Mouse (Mus musculus): ENCODE results near the gene 1700020A23Rik. TPM values are rescaled to one million over a fixed set of nuclear protein-coding genes. Genes with fewer than 3 reads are reported as not detected.
"Not testable (repeated sequence)": the region's sequence is repeated elsewhere in the genome, so short reads cannot be mapped to it uniquely, and the experiment has no call there.

Gene 1700020A23Rik
- not detected in 2 replicates for polyA plus RNA-seq (2015; fragmentation: Nextera tagmentation; extraction: Ambion mirVana)

GRCm38 (mm10) chr2:130404939-130405338 lies at the start of gene 1700020A23Rik, which contains the start of gene Gm28372:
Gene 1700020A23Rik, plus strand, starts transcription at chr2:130405259.
Gene Gm28372, plus strand, starts transcription at chr2:130405239.
- Histone ChIP-seq H3K9ac (no peak within 1 kb of the TSS), H3K4me2 (no peak within 1 kb of the TSS), H3K4me3 (replicated peaks) (no peak within 1 kb of the TSS), H3K27ac (no peak within 1 kb of the TSS), H3K27me3 (0 out of 2 replicates have a peak, but pooled peaks cover under 1% of the 10 kb centered on the region), H3K36me3 (no peaks in the 10 kb centered on the region), H3K4me1 (replicated peaks) (no peaks in the 10 kb centered on the region), H3K9me3 (replicated peaks) (no peaks in the 10 kb centered on the region)
- DNase-seq, result no peak
- 48% methylated on average over 1 of the region's 1 CpGs for WGBS (ENCODE audit: insufficient replicate concordance)
- ATAC-seq (ENCODE audit: low read depth), result no peak

- DNase-seq, result no peak
- ATAC-seq (ENCODE audit: low read depth), result no peak
- Histone ChIP-seq H3K4me1 (replicated peaks) (no peaks in the 10 kb centered on the region), H3K9me3 (replicated peaks) (no peaks in the 10 kb centered on the region), H3K27ac (no peak overlapping the region), H3K4me2 (no peak overlapping the region), H3K27me3 (peaks cover 51% of the 10 kb centered on the region), H3K36me3 (no peaks in the 10 kb centered on the region), H3K4me3 (replicated peaks) (no peak overlapping the region), H3K9ac (no peak overlapping the region)
- 73% methylated on average over 5 of the region's 5 CpGs for WGBS (ENCODE audit: insufficient replicate concordance)
These were observed 47.5 kb upstream of the 1700020A23Rik start for GRCm38 (mm10) chr2:130357551-130357950.

DNA sequence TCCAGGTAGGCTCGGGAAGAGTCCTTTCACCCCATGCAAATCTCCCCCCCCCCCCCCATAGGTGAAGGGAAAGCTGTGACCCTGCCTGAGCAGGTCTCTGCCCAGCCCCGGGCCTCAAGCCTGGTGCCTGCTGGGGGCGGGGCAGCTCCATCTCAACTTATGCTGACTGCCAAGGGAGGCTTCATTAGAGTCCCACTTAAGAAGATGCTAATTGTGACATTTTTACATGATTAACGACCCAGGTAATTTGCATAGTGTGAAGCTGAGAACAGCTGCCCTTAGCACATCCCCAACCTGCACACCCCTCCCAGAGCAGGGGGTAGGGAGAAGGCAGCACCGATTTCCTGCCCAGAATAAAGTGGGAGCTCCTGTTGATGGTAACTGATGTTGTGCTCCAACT lies 46.2 kb upstream of the 1700020A23Rik start:
- Histone ChIP-seq H3K4me1 (replicated peaks) (no peaks in the 10 kb centered on the region), H3K4me3 (replicated peaks) (no peak overlapping the region), H3K27me3 (peaks cover 64% of the 10 kb centered on the region), H3K36me3 (no peaks in the 10 kb centered on the region), H3K9ac (no peak overlapping the region), H3K4me2 (no peak overlapping the region), H3K9me3 (replicated peaks) (no peaks in the 10 kb centered on the region), H3K27ac (no peak overlapping the region)
- no peak for DNase-seq
- 10% methylated on average over 5 of the region's 5 CpGs for WGBS (ENCODE audit: insufficient replicate concordance)
- ATAC-seq (ENCODE audit: low read depth), result no peak

DNA sequence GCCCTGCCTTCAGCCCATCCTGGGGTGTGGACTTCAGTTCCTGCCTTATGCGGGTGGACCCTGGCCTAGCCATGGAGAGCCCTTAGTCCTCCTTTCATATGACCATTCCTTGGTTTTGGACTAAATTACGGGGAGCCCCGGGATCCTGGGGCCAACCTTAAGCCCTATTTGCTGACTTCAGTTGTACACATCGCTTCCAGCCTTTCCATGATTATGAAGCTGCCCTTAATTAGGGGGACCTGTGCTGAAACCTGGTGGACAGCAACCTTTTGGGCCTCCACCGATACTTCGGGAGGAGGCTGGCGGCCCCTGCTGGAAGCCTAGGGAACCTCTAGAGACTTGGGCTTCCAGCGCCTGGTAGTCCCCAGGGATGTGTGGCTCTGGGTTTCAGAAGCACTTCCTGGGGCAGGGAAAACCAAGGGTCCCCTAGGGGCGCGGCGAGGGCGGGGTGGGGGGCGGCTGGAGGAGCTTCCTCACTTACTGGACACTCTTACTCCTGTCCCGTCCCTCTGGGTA lies 42.5 kb upstream of the 1700020A23Rik start:
- Histone ChIP-seq H3K27me3 (peaks cover 92% of the 10 kb centered on the region), H3K27ac (no peak overlapping the region), H3K36me3 (no peaks in the 10 kb centered on the region), H3K4me1 (replicated peaks) (no peaks in the 10 kb centered on the region), H3K4me3 (replicated peaks) (no peak overlapping the region), H3K9ac (no peak overlapping the region), H3K9me3 (replicated peaks) (no peaks in the 10 kb centered on the region), H3K4me2 (no peak overlapping the region)
- DNase-seq (no peak), ATAC-seq (ENCODE audit: low read depth) (no peak)
- WGBS (ENCODE audit: insufficient replicate concordance), result 1% methylated on average over 14 of the region's 14 CpGs

- H3K36me3 ChIP-seq, result no peaks in the 10 kb centered on the region
- H3K27me3 ChIP-seq, result peaks cover 63% of the 10 kb centered on the region
- ATAC-seq (ENCODE audit: low read depth) (no peak), DNase-seq (no peak)
- peak overlapping the region; percentile 57 for H3K4me2 ChIP-seq
- H3K9me3 ChIP-seq (replicated peaks), result no peaks in the 10 kb centered on the region
- peak overlapping the region; percentile 17; the same call in 1 of the 2 replicates for H3K9ac ChIP-seq
- no peaks in the 10 kb centered on the region for H3K4me1 ChIP-seq (replicated peaks)
- WGBS (ENCODE audit: insufficient replicate concordance), result 8% methylated on average over 30 of the region's 30 CpGs
- no peak overlapping the region for H3K27ac ChIP-seq
- H3K4me3 ChIP-seq (replicated peaks), result peak overlapping the region; percentile 37
These were observed 39.6 kb upstream of the 1700020A23Rik start for GRCm38 (mm10) chr2:130365211-130366094.

GRCm38 (mm10) chr2:130367386-130367785 lies 37.7 kb upstream of the 1700020A23Rik start:
- ATAC-seq (ENCODE audit: low read depth) (no peak), DNase-seq (no peak)
- 32% methylated on average over 4 of the region's 4 CpGs for WGBS (ENCODE audit: insufficient replicate concordance)
- Histone ChIP-seq H3K4me1 (replicated peaks) (peaks cover 16% of the 10 kb centered on the region), H3K27me3 (peaks cover 44% of the 10 kb centered on the region), H3K4me3 (replicated peaks) (no peak overlapping the region), H3K9ac (no peak overlapping the region), H3K4me2 (no peak overlapping the region), H3K9me3 (replicated peaks) (no peaks in the 10 kb centered on the region), H3K27ac (no peak overlapping the region), H3K36me3 (no peaks in the 10 kb centered on the region)

GRCm38 (mm10) chr2:130373026-130373425 lies 32.0 kb upstream of the 1700020A23Rik start:
- not testable (repeated sequence) for H3K4me2 ChIP-seq; H3K27me3 ChIP-seq; H3K4me3 ChIP-seq (replicated peaks); H3K9me3 ChIP-seq (replicated peaks); H3K36me3 ChIP-seq; H3K27ac ChIP-seq; H3K9ac ChIP-seq
- WGBS (ENCODE audit: insufficient replicate concordance), result 4% methylated on average over 1 of the region's 1 CpGs
- peak; percentile 27 for DNase-seq
- 0 out of 2 replicates have a peak, but pooled peaks have one; percentile 54 for ATAC-seq (ENCODE audit: low read depth)
- H3K4me1 ChIP-seq (replicated peaks), result peaks cover 28% of the 10 kb centered on the region

- Histone ChIP-seq H3K27me3 (peaks cover 6% of the 10 kb centered on the region; the same call in 1 of the 2 replicates), H3K4me1 (replicated peaks) (peaks cover 28% of the 10 kb centered on the region), H3K9ac (no peak overlapping the region), H3K9me3 (replicated peaks) (no peaks in the 10 kb centered on the region), H3K4me2 (no peak overlapping the region), H3K27ac (no peak overlapping the region), H3K36me3 (no peaks in the 10 kb centered on the region), H3K4me3 (replicated peaks) (no peak overlapping the region)
- DNase-seq (no peak), ATAC-seq (ENCODE audit: low read depth) (no peak)
- 65% methylated on average over 4 of the region's 4 CpGs for WGBS (ENCODE audit: insufficient replicate concordance)
These were observed 30.1 kb upstream of the 1700020A23Rik start for GRCm38 (mm10) chr2:130374951-130375350.

- H3K9ac ChIP-seq, result no peak overlapping the region
- no peaks in the 10 kb centered on the region for H3K36me3 ChIP-seq
- H3K4me2 ChIP-seq, result no peak overlapping the region
- H3K4me1 ChIP-seq (replicated peaks), result no peaks in the 10 kb centered on the region
- no peak overlapping the region for H3K4me3 ChIP-seq (replicated peaks)
- no peak for ATAC-seq (ENCODE audit: low read depth)
- no peak for DNase-seq
- peaks cover 16% of the 10 kb centered on the region for H3K27me3 ChIP-seq
- WGBS (ENCODE audit: insufficient replicate concordance), result 48% methylated on average over 3 of the region's 3 CpGs
- no peaks in the 10 kb centered on the region for H3K9me3 ChIP-seq (replicated peaks)
- H3K27ac ChIP-seq, result no peak overlapping the region
These were observed 21.9 kb upstream of the 1700020A23Rik start for GRCm38 (mm10) chr2:130383205-130383604.

DNA sequence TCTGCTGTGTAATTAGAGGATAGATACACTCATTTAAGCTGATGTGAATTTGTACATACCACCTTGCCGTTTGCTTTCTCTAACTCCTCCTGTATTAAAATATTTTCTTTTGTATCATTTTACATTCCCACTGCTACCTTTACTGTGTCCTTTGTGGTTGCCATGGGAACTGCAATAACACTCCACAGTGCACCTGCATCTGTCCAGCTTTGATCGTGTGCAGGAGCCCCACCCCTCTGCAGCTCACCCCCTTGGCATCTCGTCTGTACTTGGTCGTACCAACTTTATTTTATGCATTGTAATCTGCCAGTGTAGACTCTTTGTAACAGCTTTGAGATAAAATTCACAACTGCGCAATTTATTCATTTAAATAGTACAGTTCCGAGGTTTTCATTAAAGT lies 21.2 kb upstream of the 1700020A23Rik start:
- ATAC-seq (ENCODE audit: low read depth), result no peak
- no peaks in the 10 kb centered on the region for H3K36me3 ChIP-seq
- peaks cover 15% of the 10 kb centered on the region for H3K27me3 ChIP-seq
- no peak overlapping the region for H3K27ac ChIP-seq
- DNase-seq, result no peak
- no peak overlapping the region for H3K4me2 ChIP-seq
- no peaks in the 10 kb centered on the region for H3K4me1 ChIP-seq (replicated peaks)
- 62% methylated on average over 6 of the region's 6 CpGs for WGBS (ENCODE audit: insufficient replicate concordance)
- H3K4me3 ChIP-seq (replicated peaks), result no peak overlapping the region
- no peak overlapping the region for H3K9ac ChIP-seq
- no peaks in the 10 kb centered on the region for H3K9me3 ChIP-seq (replicated peaks)

- DNase-seq (no peak), ATAC-seq (ENCODE audit: low read depth) (no peak)
- Histone ChIP-seq H3K4me3 (replicated peaks) (no peak overlapping the region), H3K4me1 (replicated peaks) (no peaks in the 10 kb centered on the region), H3K4me2 (no peak overlapping the region), H3K27me3 (peaks cover 6% of the 10 kb centered on the region; the same call in 1 of the 2 replicates), H3K27ac (no peak overlapping the region), H3K9ac (no peak overlapping the region), H3K36me3 (no peaks in the 10 kb centered on the region), H3K9me3 (replicated peaks) (no peaks in the 10 kb centered on the region)
- 38% methylated on average over 1 of the region's 1 CpGs for WGBS (ENCODE audit: insufficient replicate concordance)
These were observed 18.8 kb upstream of the 1700020A23Rik start for GRCm38 (mm10) chr2:130386212-130386611.
